Mouse (Mus musculus) heart, embryonic 14.5 days (tissue): ENCODE data around the gene Wdr72. TPM values are rescaled to one million over a fixed set of nuclear protein-coding genes. Genes with fewer than 3 reads are reported as not detected.

Experiments used
- ATAC-seq: fragments of 200-750 bp; cut with Nextera tagmentation; 2 replicates; pipeline ENCODE4 v1.8.0; 2017; ENCODE audit warnings: low read depth, moderate TSS enrichment; ENCODE audit not compliant: insufficient number of reproducible peaks, insufficient read depth, low FRiP score
- H3K27ac ChIP-seq, 2 experiments: fragments of 200-500 bp in 1 of 2; fragments of 300-500 bp in 1 of 2; sonication (generic) in 1 of 2; replicated peaks in 1 of 2; 2 replicates each; pipeline ENCODE4 v1.5.1; 2012 to 2014; ENCODE audit warnings: low read depth in 2 of 2, low read length in 2 of 2, control low read depth in 1 of 2, mild to moderate bottlenecking in 1 of 2, mixed read lengths in 1 of 2; ENCODE audit not compliant: control insufficient read depth in 1 of 2, insufficient read depth in 1 of 2
- H3K27me3 ChIP-seq: fragments of 300-500 bp; sonication (generic); 2 replicates; pipeline ENCODE4 v1.6.1; 2014; ENCODE audit warnings: mild to moderate bottlenecking, low read length, control low read depth; ENCODE audit not compliant: control insufficient read depth, insufficient read depth
- H3K36me3 ChIP-seq: fragments of 300-500 bp; sonication (generic); 2 replicates; pipeline ENCODE4 v1.6.1; 2014; ENCODE audit warnings: mild to moderate bottlenecking, control low read depth, low read length, mixed read lengths; ENCODE audit not compliant: control insufficient read depth, insufficient read depth
- H3K4me1 ChIP-seq, 2 experiments: fragments of 200-500 bp in 1 of 2; fragments of 300-500 bp in 1 of 2; sonication (generic) in 1 of 2; 2 replicates each; pipeline ENCODE4 v1.6.1; 2012 to 2014; ENCODE audit warnings: low read length in 2 of 2, control low read depth in 1 of 2, mixed read lengths in 1 of 2; ENCODE audit not compliant: control insufficient read depth in 2 of 2, insufficient read depth in 2 of 2
- H3K4me2 ChIP-seq: fragments of 300-500 bp; sonication (generic); 2 replicates; pipeline ENCODE4 v1.6.1; 2014; ENCODE audit warnings: mild to moderate bottlenecking, low read length
- H3K4me3 ChIP-seq, 2 experiments: fragments of 200-500 bp in 1 of 2; fragments of 300-500 bp in 1 of 2; sonication (generic) in 1 of 2; 2 replicates each; pipeline ENCODE4 v1.5.1; 2012 to 2014; ENCODE audit warnings: low read length in 2 of 2, mild to moderate bottlenecking in 2 of 2, control low read depth in 1 of 2, low read depth in 1 of 2, moderate library complexity in 1 of 2; ENCODE audit not compliant: control insufficient read depth in 1 of 2, insufficient read depth in 1 of 2
- H3K9ac ChIP-seq: fragments of 300-500 bp; sonication (generic); 2 replicates; pipeline ENCODE4 v1.6.1; 2014; ENCODE audit warnings: mild to moderate bottlenecking, low read length
- H3K9me3 ChIP-seq: fragments of 300-500 bp; sonication (generic); 2 replicates; pipeline ENCODE4 v1.6.1; 2016; ENCODE audit warnings: low read length, control low read depth; ENCODE audit not compliant: control insufficient read depth
- WGBS: fragments of 180-500 bp; shearing (Covaris S2); extraction: QIAGEN DNeasy Blood & Tissue Kit; methylation state at CpG from one replicate; pipeline ENCODE4 v1.1.7; 2014; 5-methylcytosine and 5-hydroxymethylcytosine counted together
- polyA plus RNA-seq: library from polyadenylated mRNA; unstranded; fragments of >200 nt; fragmentation: Nextera tagmentation; extraction: Ambion mirVana; gene quantifications from 2 replicates; pipeline ENCODE4 v1.2.1, GENCODE M21; 2014

Gene Wdr72
- polyA plus RNA-seq, 1 experiment from 2014 or later, result 2.3 TPM

- 68% methylated on average over 3 of the region's 3 CpGs for WGBS
- Histone ChIP-seq H3K9me3 (no peaks in the 10 kb centered on the region), H3K27ac (no peak overlapping the region), H3K36me3 (no peaks in the 10 kb centered on the region), H3K9ac (no peak overlapping the region), H3K27me3 (no peaks in the 10 kb centered on the region), H3K4me1 (no peaks in the 10 kb centered on the region), H3K4me3 (no peak overlapping the region), H3K4me2 (no peak overlapping the region)
- ATAC-seq, result no peak
These were observed 222.2 kb downstream of the Wdr72 start for GRCm38 (mm10) chr9:74332321-74332720.

Other genes with a start within 250 kb of the Wdr72 start
- gene Unc13c, start 141.4 kb upstream of the Wdr72 start, polyA plus RNA-seq, result 3.3 and 3.6 TPM in 2 replicates